Mouse (Mus musculus): ENCODE measurements around the gene Elk4. TPM values are rescaled to one million over a fixed set of nuclear protein-coding genes. Genes with fewer than 3 reads are reported as not detected.

Gene Elk4
- polyA plus RNA-seq (2015; fragmentation: Nextera tagmentation; extraction: Ambion mirVana) = 14.4 and 16.5 TPM in 2 replicates

DNA sequence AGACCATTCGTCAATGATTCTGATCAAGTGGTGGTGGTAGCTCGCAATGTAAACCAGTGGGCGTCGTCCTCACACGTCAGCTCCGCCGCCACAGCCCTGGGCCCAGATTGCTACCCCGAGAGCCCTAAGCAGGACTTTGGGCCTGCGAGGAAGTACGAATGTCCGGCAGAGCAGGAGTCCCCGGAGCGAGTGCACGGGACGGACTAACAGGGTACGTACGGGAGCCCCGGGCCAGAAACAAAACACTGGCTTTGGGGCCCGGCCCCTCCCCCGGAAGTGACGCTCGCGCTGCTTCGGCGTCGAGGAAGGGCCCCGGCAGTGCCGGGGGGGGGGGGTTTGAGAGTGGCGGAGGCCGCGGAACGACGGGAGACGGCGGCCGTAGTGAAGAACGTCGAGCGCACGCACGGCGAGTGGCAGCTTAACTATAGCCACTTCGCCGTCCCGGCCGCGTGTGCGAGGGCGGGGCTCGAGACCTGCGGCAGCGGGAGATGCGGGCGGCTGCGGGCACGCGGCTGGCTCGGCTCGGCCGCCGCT, at the start of gene Elk4:
Gene Elk4 (plus strand): TSS at position 326 of the 534 bp plus-strand sequence.

DNA sequence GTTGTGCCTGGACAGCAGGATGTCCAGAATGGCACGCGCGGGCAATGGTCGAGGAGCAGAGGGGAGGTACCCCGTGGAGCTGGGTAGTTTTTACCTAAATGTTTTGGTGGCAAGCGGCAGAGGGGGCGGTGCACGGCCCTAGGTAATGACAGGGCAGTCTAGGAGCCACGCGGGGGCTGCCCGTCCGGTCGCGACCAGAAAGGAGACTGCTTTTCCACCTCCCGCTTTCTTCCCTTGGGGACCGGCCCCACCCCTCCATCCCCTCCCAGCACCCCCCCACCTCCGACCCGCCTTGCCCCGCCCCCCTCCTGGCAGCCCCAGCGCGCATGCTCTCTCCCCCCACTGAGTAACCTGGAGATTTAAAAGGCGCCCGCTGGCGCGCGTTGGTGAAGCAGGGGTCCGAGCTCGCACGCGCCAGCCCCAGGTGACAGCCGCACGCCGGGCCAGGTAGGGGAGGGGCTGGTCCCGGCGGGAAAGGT, 44.8 kb upstream of the Elk4 start, which contains the start of gene Slc45a3:
Gene Slc45a3 (plus strand): TSS at position 362 of the 479 bp plus-strand sequence.

DNA sequence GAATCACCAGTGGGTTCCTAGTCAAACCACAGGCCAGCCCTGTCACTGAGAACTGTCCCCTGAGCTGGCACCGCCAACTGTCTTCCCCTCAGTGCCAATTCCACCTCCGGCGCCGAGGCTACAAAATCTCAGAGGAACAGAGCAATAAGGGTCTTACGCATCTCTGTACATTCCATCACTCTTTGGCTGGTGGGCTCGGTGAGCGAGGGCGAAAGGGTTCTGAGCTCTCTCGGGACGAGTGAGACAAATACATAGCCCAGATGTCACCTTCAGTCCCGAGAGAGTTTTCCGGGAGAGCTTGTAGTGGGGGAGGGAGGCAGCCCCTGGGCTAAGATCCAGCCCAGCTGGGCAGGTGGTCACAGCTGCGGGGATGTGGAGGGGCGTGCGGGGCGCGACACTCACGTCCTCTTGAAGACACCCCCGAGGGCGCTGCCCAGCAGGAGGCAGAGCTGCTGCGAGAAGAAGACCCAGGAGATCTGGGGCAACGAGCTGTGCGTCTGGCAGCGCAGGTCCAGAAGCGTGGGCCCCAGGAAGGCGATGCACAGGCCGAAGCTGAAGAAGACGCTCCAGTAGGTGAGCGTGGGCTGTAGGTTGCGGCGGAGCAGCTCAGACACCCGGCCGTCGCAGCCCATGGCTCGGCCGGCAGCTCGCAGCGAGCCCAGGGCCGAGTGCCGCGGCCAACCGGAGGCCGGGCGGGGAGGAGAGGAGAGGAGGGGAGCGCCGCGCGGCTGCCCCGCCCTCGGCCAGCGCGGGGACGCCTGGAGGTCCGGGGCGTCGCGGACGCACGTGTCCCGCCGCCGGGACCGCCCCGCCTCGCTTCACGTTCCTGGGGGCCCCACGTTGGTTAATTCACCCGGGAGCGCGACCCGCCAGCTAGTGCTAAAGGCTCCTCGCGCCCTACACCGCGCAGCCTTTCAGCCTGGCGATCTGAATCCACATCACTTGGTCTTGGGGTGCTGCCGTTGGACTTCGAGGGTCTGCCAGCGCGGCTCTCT, 60.2 kb downstream of the Elk4 start, which contains the start of gene Mfsd4a:
Gene Mfsd4a (minus strand): TSS at position 802 of the 995 bp plus-strand sequence.

Other genes starting within 250 kb of the Elk4 start
- 1.8 TPM in 2 replicates for gene Pm20d1, start 210.2 kb upstream of the Elk4 start, polyA plus RNA-seq (2015; fragmentation: Nextera tagmentation; extraction: Ambion mirVana)
- 9.5 and 11.0 TPM in 2 replicates for gene Slc41a1, start 180.1 kb upstream of the Elk4 start, polyA plus RNA-seq (2015; fragmentation: Nextera tagmentation; extraction: Ambion mirVana)
- gene Rab29, start 140.4 kb upstream of the Elk4 start, polyA plus RNA-seq (2015; fragmentation: Nextera tagmentation; extraction: Ambion mirVana) = 22.8 and 23.2 TPM in 2 replicates
- 23.2 and 33.0 TPM in 2 replicates for gene Nucks1, start 97.1 kb upstream of the Elk4 start, polyA plus RNA-seq (2015; fragmentation: Nextera tagmentation; extraction: Ambion mirVana)
- gene Slc45a3, start 44.6 kb upstream of the Elk4 start, polyA plus RNA-seq (2015; fragmentation: Nextera tagmentation; extraction: Ambion mirVana) = 1.3 and 1.6 TPM in 2 replicates
- gene Mfsd4a, start 60.5 kb downstream of the Elk4 start, polyA plus RNA-seq (2015; fragmentation: Nextera tagmentation; extraction: Ambion mirVana) = 44.0 and 47.6 TPM in 2 replicates
- 2.0 and 2.6 TPM in 2 replicates for gene Cdk18, start 132.1 kb downstream of the Elk4 start, polyA plus RNA-seq (2015; fragmentation: Nextera tagmentation; extraction: Ambion mirVana)
- not detected in 2 replicates for gene Lemd1, start 183.8 kb downstream of the Elk4 start, polyA plus RNA-seq (2015; fragmentation: Nextera tagmentation; extraction: Ambion mirVana)
- not detected in 2 replicates for gene AC124108.1, start 183.8 kb downstream of the Elk4 start, polyA plus RNA-seq (2015; fragmentation: Nextera tagmentation; extraction: Ambion mirVana)
- gene Gm10188, start 222.2 kb downstream of the Elk4 start, polyA plus RNA-seq (2015; fragmentation: Nextera tagmentation; extraction: Ambion mirVana) = not detected in 2 replicates